Mouse (Mus musculus): ENCODE data around the gene Cyp2c70. TPM values are rescaled to one million over a fixed set of nuclear protein-coding genes. Genes with fewer than 3 reads are reported as not detected.
"Not testable (repeated sequence)": the region's sequence is repeated elsewhere in the genome, so short reads cannot be mapped to it uniquely, and the experiment has no call there.

Gene Cyp2c70
- polyA plus RNA-seq (2016; fragmentation: Nextera tagmentation; extraction: Ambion mirVana) = not detected in 2 replicates

DNA sequence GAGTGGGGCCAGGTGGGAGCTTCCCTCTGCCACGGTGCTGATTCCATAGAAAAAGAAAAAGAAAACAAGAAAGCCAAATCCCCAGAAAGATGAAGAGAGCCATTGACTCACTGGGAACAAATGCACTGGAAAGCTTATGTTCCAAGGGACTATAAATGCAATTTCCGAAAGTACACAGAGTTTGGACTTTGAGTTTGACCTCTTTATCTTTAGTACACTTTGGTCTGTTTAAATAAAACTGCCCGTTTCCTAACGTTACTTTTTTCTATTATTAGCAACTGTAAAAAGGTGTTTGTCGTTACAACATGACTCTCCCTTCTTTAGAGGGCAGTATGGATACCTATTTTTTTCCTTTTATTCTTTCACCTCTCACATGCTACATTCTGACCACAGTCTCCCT lies at the start of gene Cyp2c70:
Gene Cyp2c70 (minus strand): TSS at position 174 of the 400 bp plus-strand sequence.
- H3K9ac ChIP-seq = no peak within 1 kb of the TSS
- H3K4me3 ChIP-seq = no peak within 1 kb of the TSS
- no peaks in the 10 kb centered on the region for H3K36me3 ChIP-seq
- H3K27me3 ChIP-seq (replicated peaks) = no peaks in the 10 kb centered on the region
- no peak within 1 kb of the TSS for H3K27ac ChIP-seq
- no peaks in the 10 kb centered on the region for H3K9me3 ChIP-seq
- 84% methylated on average over 5 of the region's 5 CpGs for WGBS
- H3K4me2 ChIP-seq (replicated peaks) = no peak within 1 kb of the TSS
- no peaks in the 10 kb centered on the region for H3K4me1 ChIP-seq
- no peak for ATAC-seq (ENCODE audit: low FRiP score, low read depth)

DNA sequence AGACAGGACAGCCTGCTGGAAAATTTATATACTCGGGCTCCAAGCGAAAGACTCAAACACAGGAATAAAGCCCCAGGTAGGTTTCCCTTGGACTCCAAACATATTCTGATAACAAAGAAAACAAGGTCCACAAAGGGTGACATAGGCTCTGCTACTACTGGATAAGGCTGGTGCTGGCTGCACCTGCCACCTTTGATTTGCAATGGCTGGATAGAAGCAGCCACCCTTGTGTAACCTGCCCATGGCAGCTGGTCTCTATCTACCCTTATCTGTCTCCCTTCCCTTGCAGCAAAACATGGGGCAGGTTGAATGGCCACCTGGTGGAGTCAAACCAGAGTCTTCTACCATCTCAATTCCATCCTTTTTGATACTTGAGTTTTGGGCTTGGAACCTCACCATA lies 45.4 kb upstream of the Cyp2c70 start:
- 82% methylated on average over 2 of the region's 2 CpGs for WGBS
- no peak for ATAC-seq (ENCODE audit: low FRiP score, low read depth)

DNA sequence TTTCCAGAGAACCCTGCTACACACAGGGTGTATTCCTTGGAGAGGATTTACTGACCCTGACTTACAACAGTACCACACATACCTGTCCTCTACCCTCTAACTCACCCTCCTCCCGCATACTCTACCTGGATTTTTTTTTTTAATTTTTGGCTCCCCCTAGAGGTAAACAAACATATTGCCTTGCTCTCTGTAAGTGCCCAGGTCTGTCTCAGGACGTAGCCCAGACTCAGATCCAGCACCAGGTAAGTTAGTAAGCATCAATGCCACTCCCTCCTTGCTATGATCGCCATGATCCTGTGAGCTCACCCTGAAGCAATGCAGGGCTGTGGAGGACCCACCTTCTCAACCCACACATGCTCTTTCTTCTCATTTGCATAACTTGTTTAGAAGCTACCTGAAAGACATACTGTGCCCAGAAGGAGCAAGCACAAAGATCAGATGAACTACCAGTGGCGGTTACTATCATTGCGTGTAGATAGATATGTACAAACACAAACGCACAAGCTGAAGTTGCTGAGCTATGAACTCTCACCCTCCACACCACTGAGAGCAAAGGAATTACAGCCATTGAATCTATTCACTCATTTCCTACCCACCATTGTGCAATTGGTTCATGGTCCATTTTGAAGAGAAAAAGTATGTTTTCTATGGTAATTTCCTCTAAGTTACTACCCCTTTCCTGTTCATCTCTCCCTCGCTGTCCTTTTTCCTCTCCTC lies 44.9 kb upstream of the Cyp2c70 start:
- Histone ChIP-seq H3K9me3 (no peaks in the 10 kb centered on the region), H3K4me1 (no peaks in the 10 kb centered on the region), H3K27me3 (replicated peaks) (no peaks in the 10 kb centered on the region), H3K36me3 (no peaks in the 10 kb centered on the region), H3K4me3 (no peak overlapping the region), H3K4me2 (replicated peaks) (no peak overlapping the region), H3K9ac (no peak overlapping the region), H3K27ac (no peak overlapping the region)
- 72% methylated on average over 7 of the region's 7 CpGs for WGBS
- no peak for ATAC-seq (ENCODE audit: low FRiP score, low read depth)

More for the DNA sequence above, 45.4 kb upstream of the Cyp2c70 start:
- H3K36me3 ChIP-seq = no peaks in the 10 kb centered on the region
- no peaks in the 10 kb centered on the region for H3K9me3 ChIP-seq
- H3K27me3 ChIP-seq (replicated peaks) = no peaks in the 10 kb centered on the region
- H3K4me1 ChIP-seq = no peaks in the 10 kb centered on the region
- H3K4me3 ChIP-seq = no peak overlapping the region
- no peak overlapping the region for H3K9ac ChIP-seq
- H3K4me2 ChIP-seq (replicated peaks) = no peak overlapping the region
- H3K27ac ChIP-seq = no peak overlapping the region

DNA sequence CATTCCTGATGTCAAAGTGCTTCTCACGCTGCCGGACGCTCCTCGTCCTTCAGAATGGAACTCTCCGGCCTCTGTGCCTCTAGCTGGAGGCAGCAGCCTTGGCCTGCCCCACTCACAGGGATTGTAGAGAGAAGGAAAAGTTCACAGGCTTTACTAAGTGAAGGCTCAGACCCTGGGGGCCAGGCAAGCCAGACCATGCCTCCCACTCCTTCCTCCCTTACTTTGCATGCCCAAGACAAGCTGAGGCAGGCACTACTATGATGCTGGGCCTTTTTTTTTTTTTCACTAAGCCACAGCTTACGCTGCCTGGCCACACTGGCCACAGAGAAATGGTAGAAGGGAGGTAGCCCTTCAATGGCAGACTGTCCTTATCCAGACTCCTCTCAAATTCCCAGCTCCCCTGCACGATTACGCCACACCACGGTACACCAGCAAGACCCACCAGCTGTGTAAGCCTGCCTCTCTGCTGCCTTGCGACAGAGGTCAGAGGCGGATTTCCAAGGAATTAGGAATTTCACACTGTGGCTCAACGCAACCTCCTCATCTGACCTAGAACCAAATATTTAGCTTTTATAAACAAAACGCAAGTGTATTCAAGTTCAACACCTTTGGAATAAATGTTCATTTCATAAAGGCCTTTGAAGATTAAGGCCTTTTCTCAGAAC lies 44.1 kb upstream of the Cyp2c70 start:
- no peak overlapping the region for H3K4me3 ChIP-seq
- H3K27ac ChIP-seq = no peak overlapping the region
- no peak overlapping the region for H3K4me2 ChIP-seq (replicated peaks)
- no peaks in the 10 kb centered on the region for H3K36me3 ChIP-seq
- H3K9me3 ChIP-seq = no peaks in the 10 kb centered on the region
- H3K4me1 ChIP-seq = no peaks in the 10 kb centered on the region
- 89% methylated on average over 13 of the region's 13 CpGs for WGBS
- no peaks in the 10 kb centered on the region for H3K27me3 ChIP-seq (replicated peaks)
- no peak overlapping the region for H3K9ac ChIP-seq
- ATAC-seq (ENCODE audit: low FRiP score, low read depth) = no peak

DNA sequence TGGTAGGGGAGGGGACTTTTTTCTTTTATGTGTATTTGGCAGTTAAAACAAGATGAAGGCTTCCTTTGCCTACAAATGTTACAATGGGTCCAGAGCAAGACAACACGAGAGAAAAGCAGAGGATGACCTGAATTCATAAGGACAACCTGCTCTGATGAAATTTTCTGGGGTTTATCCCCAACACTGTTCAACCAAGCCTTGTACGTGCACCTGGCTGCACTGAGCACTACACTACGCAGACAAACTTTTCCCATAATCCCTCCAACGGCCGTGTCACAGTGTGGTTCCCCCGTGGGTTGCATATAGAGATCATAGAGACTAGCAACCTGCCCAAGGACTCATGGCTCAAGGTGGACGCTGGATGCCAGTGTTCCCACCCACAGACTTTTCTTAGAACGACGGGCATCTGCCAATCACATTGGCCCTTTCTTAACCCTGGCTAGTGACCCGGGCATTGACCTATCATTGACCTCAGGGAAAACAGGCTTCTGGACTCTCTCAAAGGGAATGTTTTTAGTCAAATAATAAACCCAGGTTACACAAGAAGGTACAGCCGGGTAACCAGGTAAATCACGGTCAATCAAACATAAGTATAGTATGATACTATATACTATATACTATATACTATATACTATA lies 39.5 kb upstream of the Cyp2c70 start:
- Histone ChIP-seq H3K9me3 (no peaks in the 10 kb centered on the region), H3K9ac (no peak overlapping the region), H3K27ac (no peak overlapping the region), H3K4me1 (no peaks in the 10 kb centered on the region), H3K27me3 (replicated peaks) (no peaks in the 10 kb centered on the region), H3K4me3 (no peak overlapping the region), H3K36me3 (no peaks in the 10 kb centered on the region), H3K4me2 (replicated peaks) (no peak overlapping the region)
- WGBS = 89% methylated on average over 12 of the region's 12 CpGs
- no peak for ATAC-seq (ENCODE audit: low FRiP score, low read depth)

DNA sequence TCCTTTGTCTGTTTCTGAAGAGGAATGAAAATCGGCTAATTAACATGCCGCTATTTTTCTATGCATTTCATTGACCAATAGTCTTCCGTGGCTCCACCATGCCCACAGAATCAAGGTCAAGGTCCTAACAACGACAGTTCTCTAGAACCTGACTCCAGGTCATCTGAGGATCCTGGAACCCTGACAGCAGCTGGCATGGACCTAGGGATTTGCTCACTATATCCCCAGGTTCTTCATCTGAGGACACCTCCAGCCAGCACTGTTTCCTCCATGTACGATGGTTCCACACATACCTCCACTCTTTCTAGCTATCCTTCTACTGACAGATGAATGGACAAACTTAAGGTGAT lies 38.6 kb upstream of the Cyp2c70 start:
- no peaks in the 10 kb centered on the region for H3K4me1 ChIP-seq
- WGBS = 71% methylated on average over 5 of the region's 5 CpGs
- H3K9ac ChIP-seq = no peak overlapping the region
- H3K9me3 ChIP-seq = no peaks in the 10 kb centered on the region
- H3K4me3 ChIP-seq = no peak overlapping the region
- no peaks in the 10 kb centered on the region for H3K27me3 ChIP-seq (replicated peaks)
- H3K36me3 ChIP-seq = no peaks in the 10 kb centered on the region
- no peak overlapping the region for H3K27ac ChIP-seq
- no peak; the same call in 1 of the 2 replicates for ATAC-seq (ENCODE audit: low FRiP score, low read depth)
- no peak overlapping the region for H3K4me2 ChIP-seq (replicated peaks)

DNA sequence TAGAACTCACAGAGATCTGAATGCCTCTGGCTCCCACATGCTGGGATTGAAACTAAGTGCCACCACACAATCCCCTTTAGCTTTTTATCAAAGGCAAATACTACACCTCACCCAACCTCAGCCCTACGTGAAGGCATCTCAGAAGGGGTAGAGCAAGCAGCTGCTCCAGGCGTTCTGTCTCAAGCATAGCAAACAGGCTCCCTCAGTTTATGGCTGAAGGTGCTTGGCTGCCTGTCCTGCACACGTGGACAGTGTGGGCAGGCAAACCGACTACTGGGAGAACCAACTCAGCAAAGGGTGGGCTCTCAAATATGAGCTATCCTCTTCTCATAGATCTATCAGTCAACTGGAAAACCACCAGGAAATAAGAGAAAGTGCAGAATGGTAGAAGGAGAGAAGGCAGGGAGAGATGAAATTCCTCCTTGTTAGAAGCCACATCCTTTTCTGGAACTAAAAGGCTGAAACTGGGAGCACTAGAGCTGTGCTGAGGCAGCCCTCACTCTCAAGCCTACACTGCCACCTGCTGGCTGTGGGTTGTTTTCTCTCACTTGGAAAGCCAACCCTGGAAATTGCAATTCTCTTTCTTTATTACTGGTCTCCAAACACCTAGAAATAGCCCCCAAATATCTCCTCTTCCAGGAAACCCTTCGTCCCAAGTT lies 38.1 kb upstream of the Cyp2c70 start:
- peak; percentile 61; the same call in 1 of the 2 replicates for ATAC-seq (ENCODE audit: low FRiP score, low read depth)
- Histone ChIP-seq H3K4me1 (no peaks in the 10 kb centered on the region), H3K9ac (no peak overlapping the region), H3K27me3 (replicated peaks) (no peaks in the 10 kb centered on the region), H3K4me3 (no peak overlapping the region), H3K9me3 (no peaks in the 10 kb centered on the region), H3K4me2 (replicated peaks) (no peak overlapping the region), H3K36me3 (no peaks in the 10 kb centered on the region), H3K27ac (no peak overlapping the region)
- 78% methylated on average over 5 of the region's 5 CpGs for WGBS

DNA sequence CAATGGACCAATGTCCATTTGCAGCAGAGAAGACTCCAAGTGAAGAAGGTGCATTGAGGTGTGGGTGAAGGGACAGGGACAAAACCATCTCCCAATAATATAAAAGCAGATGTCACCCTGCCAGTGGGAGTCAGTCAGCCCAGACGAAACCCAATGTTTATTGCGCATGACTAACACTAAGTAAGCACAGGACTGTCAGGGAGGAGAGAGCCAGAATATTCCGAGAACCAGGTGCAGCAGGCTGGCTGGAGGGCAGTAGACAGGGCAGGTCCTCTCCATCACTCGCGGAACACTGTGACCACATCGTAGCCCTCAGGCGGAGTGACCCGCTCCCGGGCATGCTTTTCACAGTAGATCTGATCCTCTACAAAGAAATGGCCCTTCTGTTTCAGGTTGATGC lies 35.2 kb upstream of the Cyp2c70 start:
- not testable (repeated sequence) for H3K27ac ChIP-seq; H3K36me3 ChIP-seq; H3K4me3 ChIP-seq; H3K9me3 ChIP-seq; H3K4me1 ChIP-seq; H3K27me3 ChIP-seq (replicated peaks); ATAC-seq (ENCODE audit: low FRiP score, low read depth); H3K4me2 ChIP-seq (replicated peaks); H3K9ac ChIP-seq
- WGBS = 90% methylated on average over 9 of the region's 9 CpGs

DNA sequence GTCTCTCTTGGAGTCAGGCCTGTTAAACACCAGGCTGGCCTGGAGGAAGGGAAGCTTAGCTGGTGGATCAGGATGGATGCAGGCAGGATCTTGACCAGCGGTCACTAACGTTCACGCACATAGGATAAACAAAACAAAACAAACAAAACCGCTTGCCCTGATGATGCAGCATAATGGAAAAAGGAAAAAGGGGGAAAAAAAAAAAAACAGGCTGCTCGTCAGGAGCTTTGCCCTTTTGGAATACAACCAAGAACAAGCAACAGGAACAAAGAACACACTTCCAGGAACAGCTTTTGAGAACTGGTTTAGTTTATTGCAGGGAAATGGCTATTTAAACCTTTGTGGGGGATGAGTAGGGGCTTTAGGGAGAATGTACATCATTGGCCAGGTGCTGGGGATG lies 33.7 kb upstream of the Cyp2c70 start:
- Histone ChIP-seq H3K9ac (no peak overlapping the region), H3K27ac (no peak overlapping the region), H3K4me3 (no peak overlapping the region), H3K36me3 (no peaks in the 10 kb centered on the region), H3K27me3 (replicated peaks) (no peaks in the 10 kb centered on the region), H3K4me1 (no peaks in the 10 kb centered on the region), H3K4me2 (replicated peaks) (no peak overlapping the region), H3K9me3 (no peaks in the 10 kb centered on the region)
- ATAC-seq (ENCODE audit: low FRiP score, low read depth) = no peak
- 83% methylated on average over 5 of the region's 5 CpGs for WGBS

DNA sequence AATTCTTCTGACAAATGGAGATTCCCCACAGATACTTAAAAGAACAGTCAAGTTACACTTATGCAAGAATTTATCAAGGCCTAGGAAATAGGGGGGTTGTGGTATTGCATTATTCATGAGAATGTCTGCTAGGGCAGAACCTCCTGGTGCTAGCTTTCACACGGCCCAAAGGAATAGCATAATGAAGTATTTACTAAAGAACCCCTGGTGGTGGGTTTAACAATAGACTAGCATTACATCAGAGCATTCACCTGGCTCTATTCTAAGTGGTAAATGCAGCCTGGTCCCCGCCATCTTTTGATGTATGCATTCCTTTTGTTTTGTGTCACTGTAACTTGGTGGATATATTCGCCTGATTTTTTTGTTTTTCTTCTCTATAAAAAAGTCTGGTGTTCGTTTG lies 15.8 kb upstream of the Cyp2c70 start:
- not testable (repeated sequence) for H3K9me3 ChIP-seq; H3K36me3 ChIP-seq; H3K4me2 ChIP-seq (replicated peaks); H3K4me3 ChIP-seq; H3K27me3 ChIP-seq (replicated peaks); H3K27ac ChIP-seq; H3K9ac ChIP-seq; H3K4me1 ChIP-seq; ATAC-seq (ENCODE audit: low FRiP score, low read depth)
- WGBS = 45% methylated on average over 4 of the region's 4 CpGs

DNA sequence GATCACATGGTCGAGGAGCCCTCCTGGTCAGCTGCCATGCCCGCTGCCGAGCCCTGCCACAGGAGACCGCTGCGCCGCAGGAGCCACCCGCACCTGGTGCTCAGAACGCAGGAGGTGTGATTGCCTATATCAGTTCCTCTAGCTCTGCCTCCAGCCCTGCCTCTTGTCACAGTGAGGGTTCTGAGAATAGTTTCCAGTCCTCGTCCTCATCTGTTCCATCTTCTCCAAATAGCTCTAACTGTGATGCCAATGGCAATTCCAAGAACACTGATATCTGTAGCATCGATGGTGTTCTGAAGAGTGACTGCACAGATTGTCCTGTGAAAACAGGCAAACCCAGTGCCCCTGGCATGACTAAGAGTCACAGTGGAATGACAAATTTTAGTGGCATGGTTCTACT lies 3.5 kb upstream of the Cyp2c70 start:
- H3K27me3 ChIP-seq (replicated peaks) = no peaks in the 10 kb centered on the region
- no peaks in the 10 kb centered on the region for H3K36me3 ChIP-seq
- H3K9me3 ChIP-seq = no peaks in the 10 kb centered on the region
- WGBS = 96% methylated on average over 10 of the region's 10 CpGs
- no peak overlapping the region for H3K27ac ChIP-seq
- no peak overlapping the region for H3K4me2 ChIP-seq (replicated peaks)
- no peak for ATAC-seq (ENCODE audit: low FRiP score, low read depth)
- no peaks in the 10 kb centered on the region for H3K4me1 ChIP-seq
- no peak overlapping the region for H3K4me3 ChIP-seq
- H3K9ac ChIP-seq = no peak overlapping the region

DNA sequence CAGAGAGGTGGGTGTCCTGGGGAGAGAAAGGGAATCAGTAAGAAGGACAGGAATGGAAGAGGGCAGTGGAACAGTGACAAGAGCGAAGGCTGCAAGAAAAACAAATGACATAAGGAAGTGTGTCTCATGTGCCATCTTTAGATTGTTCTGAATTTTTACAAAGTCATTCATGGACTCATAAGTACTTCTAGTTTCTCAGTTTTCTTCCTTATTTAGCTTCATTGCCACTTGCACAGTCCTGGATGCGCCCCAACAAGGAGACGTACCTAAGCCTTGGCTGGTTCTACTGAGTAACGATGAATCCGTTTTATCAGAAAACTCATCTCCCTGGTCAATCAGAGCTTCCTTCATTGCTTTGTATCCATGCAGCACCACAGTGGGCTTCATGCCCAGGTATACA lies 3.5 kb downstream of the Cyp2c70 start:
- H3K4me1 ChIP-seq = no peaks in the 10 kb centered on the region
- no peak overlapping the region for H3K4me3 ChIP-seq
- H3K9me3 ChIP-seq = no peaks in the 10 kb centered on the region
- 95% methylated on average over 5 of the region's 5 CpGs for WGBS
- H3K9ac ChIP-seq = no peak overlapping the region
- no peak overlapping the region for H3K27ac ChIP-seq
- no peak for ATAC-seq (ENCODE audit: low FRiP score, low read depth)
- H3K36me3 ChIP-seq = no peaks in the 10 kb centered on the region
- H3K27me3 ChIP-seq (replicated peaks) = no peaks in the 10 kb centered on the region
- no peak overlapping the region for H3K4me2 ChIP-seq (replicated peaks)

Data from neural tube, embryonic 12.5 days (tissue).